Mouse (Mus musculus) heart, embryonic 13.5 days (tissue): ENCODE measurements around the gene Fcrl5. TPM values are rescaled to one million over a fixed set of nuclear protein-coding genes. Genes with fewer than 3 reads are reported as not detected.

Source experiments
- ATAC-seq: fragments of 200-750 bp; cut with Nextera tagmentation; 2 replicates; pipeline ENCODE4 v1.8.0; 2017; ENCODE audit warnings: moderate TSS enrichment; ENCODE audit not compliant: insufficient number of reproducible peaks, low FRiP score, low TSS enrichment; ENCODE audit errors: extremely low read depth
- H3K27ac ChIP-seq: fragments of 300-500 bp; sonication (generic); replicated peaks from 2 replicates; pipeline ENCODE4 v1.5.1; 2015; ENCODE audit warnings: moderate library complexity, mild to moderate bottlenecking, inconsistent platforms
- H3K27me3 ChIP-seq: fragments of 300-500 bp; sonication (generic); replicated peaks from 2 replicates; pipeline ENCODE4 v1.6.1; 2015; ENCODE audit warnings: mild to moderate bottlenecking, inconsistent platforms
- H3K36me3 ChIP-seq: fragments of 300-500 bp; sonication (generic); 2 replicates; pipeline ENCODE4 v1.6.1; 2015; ENCODE audit warnings: mild to moderate bottlenecking, inconsistent platforms
- H3K4me1 ChIP-seq: fragments of 300-500 bp; sonication (generic); 2 replicates; pipeline ENCODE4 v1.6.1; 2015; ENCODE audit warnings: inconsistent platforms
- H3K4me2 ChIP-seq: fragments of 300-500 bp; sonication (generic); 2 replicates; pipeline ENCODE4 v1.6.1; 2015; ENCODE audit warnings: inconsistent platforms, mild to moderate bottlenecking, moderate library complexity
- H3K4me3 ChIP-seq: fragments of 300-500 bp; sonication (generic); 2 replicates; pipeline ENCODE4 v1.5.1; 2015; ENCODE audit warnings: moderate library complexity, mild to moderate bottlenecking, inconsistent platforms
- H3K9ac ChIP-seq: fragments of 300-500 bp; sonication (generic); 2 replicates; pipeline ENCODE4 v1.6.1; 2015; ENCODE audit warnings: inconsistent platforms, mild to moderate bottlenecking, moderate library complexity
- H3K9me3 ChIP-seq: fragments of 300-500 bp; sonication (generic); 2 replicates; pipeline ENCODE4 v1.6.1; 2016; ENCODE audit warnings: inconsistent platforms
- WGBS: fragments of 180-500 bp; shearing (Covaris S2); methylation state at CpG from one replicate; pipeline ENCODE4 v1.1.7; 2015; ENCODE audit warnings: mixed read lengths; 5-methylcytosine and 5-hydroxymethylcytosine counted together
- polyA plus RNA-seq: library from polyadenylated mRNA; unstranded; fragments of >200 nt; fragmentation: Nextera tagmentation; extraction: Ambion mirVana; gene quantifications from 2 replicates; pipeline ENCODE4 v1.2.1, GENCODE M21; 2015

The Fcrl5 gene
- polyA plus RNA-seq, 1 experiment from 2014 or later, result not detected

- no peak overlapping the region for H3K4me3 ChIP-seq
- H3K27ac ChIP-seq, result no peak overlapping the region
- no peak overlapping the region for H3K9ac ChIP-seq
- no peak overlapping the region for H3K4me2 ChIP-seq
- no peak for ATAC-seq
- no peaks in the 10 kb centered on the region for H3K4me1 ChIP-seq
- H3K36me3 ChIP-seq, result no peaks in the 10 kb centered on the region
- H3K9me3 ChIP-seq, result no peaks in the 10 kb centered on the region
- WGBS, result 34% methylated on average over 8 of the region's 8 CpGs
- H3K27me3 ChIP-seq, result peaks cover 36% of the 10 kb centered on the region
These were observed 65.6 kb downstream of the Fcrl5 start for GRCm38 (mm10) chr3:87501151-87501550.

GRCm38 (mm10) chr3:87502771-87503170, 67.2 kb downstream of the Fcrl5 start:
- Histone ChIP-seq H3K36me3 (no peaks in the 10 kb centered on the region), H3K4me2 (no peak overlapping the region), H3K27me3 (peaks cover 36% of the 10 kb centered on the region), H3K4me1 (no peaks in the 10 kb centered on the region), H3K4me3 (no peak overlapping the region), H3K27ac (no peak overlapping the region), H3K9me3 (no peaks in the 10 kb centered on the region), H3K9ac (no peak overlapping the region)
- 84% methylated on average over 6 of the region's 6 CpGs for WGBS
- no peak for ATAC-seq

- Histone ChIP-seq H3K9ac (no peak overlapping the region), H3K27ac (no peak overlapping the region), H3K4me3 (no peak overlapping the region), H3K36me3 (no peaks in the 10 kb centered on the region), H3K9me3 (no peaks in the 10 kb centered on the region), H3K27me3 (peaks cover 36% of the 10 kb centered on the region), H3K4me1 (peaks cover 10% of the 10 kb centered on the region), H3K4me2 (no peak overlapping the region)
- no peak for ATAC-seq
- 22% methylated on average over 7 of the region's 7 CpGs for whole genome bisulfite sequencing
These were observed 68.8 kb downstream of the Fcrl5 start for GRCm38 (mm10) chr3:87504330-87504729.

GRCm38 (mm10) chr3:87504749-87505425, 69.3 kb downstream of the Fcrl5 start:
- peaks cover 36% of the 10 kb centered on the region for H3K27me3 ChIP-seq
- ATAC-seq, result no peak
- H3K4me3 ChIP-seq, result no peak overlapping the region
- no peak overlapping the region for H3K27ac ChIP-seq
- WGBS, result 49% methylated on average over 4 of the region's 4 CpGs
- no peaks in the 10 kb centered on the region for H3K36me3 ChIP-seq
- no peak overlapping the region for H3K4me2 ChIP-seq
- H3K9me3 ChIP-seq, result no peaks in the 10 kb centered on the region
- peaks cover 16% of the 10 kb centered on the region for H3K4me1 ChIP-seq
- H3K9ac ChIP-seq, result no peak overlapping the region

- no peak for ATAC-seq
- Histone ChIP-seq H3K4me2 (no peak overlapping the region), H3K4me3 (no peak overlapping the region), H3K9me3 (no peaks in the 10 kb centered on the region), H3K27ac (no peak overlapping the region), H3K4me1 (peaks cover 18% of the 10 kb centered on the region), H3K9ac (no peak overlapping the region), H3K36me3 (no peaks in the 10 kb centered on the region), H3K27me3 (peaks cover 34% of the 10 kb centered on the region)
- 59% methylated on average over 12 of the region's 12 CpGs for WGBS
These were observed 71.2 kb downstream of the Fcrl5 start for GRCm38 (mm10) chr3:87506456-87507416.

GRCm38 (mm10) chr3:87508205-87508901, 72.8 kb downstream of the Fcrl5 start:
- Histone ChIP-seq H3K4me2 (peak overlapping the region; percentile 63), H3K36me3 (no peaks in the 10 kb centered on the region), H3K9me3 (no peaks in the 10 kb centered on the region), H3K4me1 (peaks cover 33% of the 10 kb centered on the region), H3K9ac (peak overlapping the region; percentile 71), H3K27me3 (peaks cover 20% of the 10 kb centered on the region), H3K4me3 (peak overlapping the region; percentile 32), H3K27ac (peak overlapping the region; percentile 16; the same call in 1 of the 2 replicates)
- no peak for ATAC-seq
- WGBS, result 22% methylated on average over 17 of the region's 17 CpGs

- ATAC-seq, result no peak
- H3K27me3 ChIP-seq, result peaks cover 13% of the 10 kb centered on the region; the same call in 1 of the 2 replicates
- peak overlapping the region; percentile 16 for H3K27ac ChIP-seq
- no peak overlapping the region for H3K4me3 ChIP-seq
- no peaks in the 10 kb centered on the region for H3K36me3 ChIP-seq
- WGBS, result 26% methylated on average over 4 of the region's 4 CpGs
- H3K9me3 ChIP-seq, result no peaks in the 10 kb centered on the region
- peaks cover 33% of the 10 kb centered on the region for H3K4me1 ChIP-seq
- 0 out of 2 replicates have a peak overlapping the region, but pooled peaks have one; percentile 63 for H3K4me2 ChIP-seq
- peak overlapping the region; percentile 1; the same call in 1 of the 2 replicates for H3K9ac ChIP-seq
These were observed 73.5 kb downstream of the Fcrl5 start for GRCm38 (mm10) chr3:87509061-87509460.

GRCm38 (mm10) chr3:87510832-87511231, 75.3 kb downstream of the Fcrl5 start:
- H3K4me3 ChIP-seq, result no peak overlapping the region
- peaks cover 48% of the 10 kb centered on the region for H3K4me1 ChIP-seq
- no peak overlapping the region for H3K4me2 ChIP-seq
- peaks cover 12% of the 10 kb centered on the region; the same call in 1 of the 2 replicates for H3K27me3 ChIP-seq
- H3K9me3 ChIP-seq, result no peaks in the 10 kb centered on the region
- WGBS, result 85% methylated on average over 9 of the region's 9 CpGs
- H3K9ac ChIP-seq, result no peak overlapping the region
- H3K36me3 ChIP-seq, result no peaks in the 10 kb centered on the region
- ATAC-seq, result no peak
- H3K27ac ChIP-seq, result no peak overlapping the region

GRCm38 (mm10) chr3:87511971-87512765, 76.6 kb downstream of the Fcrl5 start:
- H3K4me1 ChIP-seq, result peaks cover 60% of the 10 kb centered on the region
- H3K4me3 ChIP-seq, result 0 out of 2 replicates have a peak overlapping the region, but pooled peaks have one; percentile 11
- no peaks in the 10 kb centered on the region for H3K9me3 ChIP-seq
- peak overlapping the region; percentile 47 for H3K4me2 ChIP-seq
- WGBS, result 16% methylated on average over 16 of the region's 16 CpGs
- H3K36me3 ChIP-seq, result no peaks in the 10 kb centered on the region
- peak overlapping the region; percentile 36 for H3K27ac ChIP-seq
- ATAC-seq, result no peak
- H3K27me3 ChIP-seq, result peaks cover 12% of the 10 kb centered on the region; the same call in 1 of the 2 replicates
- H3K9ac ChIP-seq, result peak overlapping the region; percentile 54; the same call in 1 of the 2 replicates

GRCm38 (mm10) chr3:87515567-87516081, 80.1 kb downstream of the Fcrl5 start:
- H3K9me3 ChIP-seq, result no peaks in the 10 kb centered on the region
- 0 out of 2 replicates have a peak overlapping the region, but pooled peaks have one; percentile 20 for H3K27ac ChIP-seq
- WGBS, result 13% methylated on average over 13 of the region's 13 CpGs
- H3K4me2 ChIP-seq, result peak overlapping the region; percentile 57
- H3K4me3 ChIP-seq, result no peak overlapping the region
- no peak for ATAC-seq
- H3K36me3 ChIP-seq, result no peaks in the 10 kb centered on the region
- peaks cover 50% of the 10 kb centered on the region for H3K4me1 ChIP-seq
- H3K9ac ChIP-seq, result peak overlapping the region; percentile 54; the same call in 1 of the 2 replicates
- H3K27me3 ChIP-seq, result peaks cover 5% of the 10 kb centered on the region; the same call in 1 of the 2 replicates
